Mouse (Mus musculus) heart, adult 2 months (tissue): ENCODE results near the gene Mcts2. TPM values are rescaled to one million over a fixed set of nuclear protein-coding genes. Genes with fewer than 3 reads are reported as not detected.

Experiments used
- DNase-seq, 2 experiments: peaks; one replicate each; pipeline ENCODE4 v3.0.0; 2021
- H3K27ac ChIP-seq: fragments of 200-600 bp; 2 replicates; pipeline ENCODE4 v1.8.1; 2022
- H3K27me3 ChIP-seq: fragments of 200-500 bp; 2 replicates; pipeline ENCODE4 v1.6.1; 2012; ENCODE audit warnings: mild to moderate bottlenecking, low read length, inconsistent platforms, mixed read lengths; ENCODE audit not compliant: control insufficient read depth, insufficient read depth
- H3K36me3 ChIP-seq: fragments of 200-500 bp; 2 replicates; pipeline ENCODE4 v1.6.1; 2012; ENCODE audit warnings: low read length, inconsistent platforms; ENCODE audit not compliant: control insufficient read depth, insufficient read depth
- H3K4me1 ChIP-seq: fragments of 200-500 bp; 2 replicates; pipeline ENCODE4 v1.6.1; 2011; ENCODE audit warnings: low read length; ENCODE audit not compliant: control insufficient read depth, insufficient read depth
- H3K4me3 ChIP-seq: fragments of 200-600 bp; 2 replicates; pipeline ENCODE4 v1.8.1; 2022
- H3K79me2 ChIP-seq: fragments of 200-500 bp; replicated peaks from 2 replicates; pipeline ENCODE4 v1.6.1; 2012; ENCODE audit warnings: mild to moderate bottlenecking, inconsistent platforms, low read length, moderate library complexity, mixed read lengths; ENCODE audit not compliant: control insufficient read depth, insufficient read depth
- H3K9ac ChIP-seq: fragments of 200-500 bp; 2 replicates; pipeline ENCODE4 v1.6.1; 2012; ENCODE audit warnings: low read depth, mild to moderate bottlenecking, control low read depth, inconsistent platforms, low read length, mixed read lengths
- CTCF ChIP-seq: fragments of 200-600 bp; IDR thresholded peaks from 2 replicates; pipeline ENCODE4 v1.8.1; 2022; ENCODE audit warnings: antibody characterized with exemption, mild to moderate bottlenecking, moderate library complexity
- EP300 ChIP-seq: fragments of 200-500 bp; IDR thresholded peaks from 2 replicates; pipeline ENCODE4 v1.6.1; 2011; ENCODE audit warnings: low read depth, low read length, control low read depth; ENCODE audit not compliant: insufficient read depth
- POLR2A ChIP-seq: fragments of 200-500 bp; IDR thresholded peaks from 2 replicates; pipeline ENCODE4 v1.6.1; 2011; ENCODE audit warnings: mild to moderate bottlenecking, low read depth, low read length, control low read depth; ENCODE audit not compliant: insufficient read depth
- WGBS: fragments of 180-500 bp; shearing (Covaris S2); methylation state at CpG from one replicate; pipeline ENCODE4 v1.1.7; 2018; 5-methylcytosine and 5-hydroxymethylcytosine counted together
- intact Hi-C: fragments of 180-260 bp; cut with DNase I; formaldehyde crosslinking; loops from one replicate; pipeline ENCODE4 v1.15.1; 2025
- polyA plus RNA-seq: library from polyadenylated mRNA; depleted of rRNA; stranded (reverse); fragments of >200 nt; gene quantifications from 2 replicates; pipeline ENCODE4 v1.2.3, GENCODE M21; 2012
- total RNA-seq, 2 experiments: library from RNA; stranded (reverse); gene quantifications; 2 replicates each; pipeline ENCODE4 v1.2.3; 2021

Gene Mcts2
- total and polyA plus RNA-seq, 3 experiments, result 8.6 to 18.2 (median 14.8) TPM

DNA sequence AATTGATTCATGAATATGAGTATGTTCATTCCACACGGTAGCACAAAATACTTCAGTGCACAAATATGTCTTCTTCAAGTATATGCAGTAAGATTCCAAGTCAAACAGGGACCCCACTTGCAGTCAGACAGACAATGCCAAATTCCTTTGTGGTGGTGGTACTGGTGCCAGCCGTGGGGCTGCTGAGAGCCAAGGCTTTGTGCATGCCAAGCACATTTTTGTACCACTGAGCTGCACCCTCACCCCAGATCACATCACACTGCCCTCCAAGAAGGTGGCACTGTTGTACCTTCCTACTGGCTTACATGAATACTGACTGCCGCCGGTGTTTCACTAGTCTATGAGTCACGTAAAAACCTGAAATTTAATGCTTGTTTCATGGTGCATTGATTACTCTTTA is 7.9 kb upstream of the Mcts2 start:
- no peak for DNase-seq
- 74% methylated on average over 5 of the region's 5 CpGs for WGBS
- Histone ChIP-seq H3K4me3 (no peak overlapping the region), H3K79me2 (peaks cover 2% of the 10 kb centered on the region; the same call in 1 of the 2 replicates), H3K27ac (no peak overlapping the region), H3K4me1 (peaks cover 1% of the 10 kb centered on the region), H3K27me3 (no peaks in the 10 kb centered on the region), H3K36me3 (no peaks in the 10 kb centered on the region), H3K9ac (no peak overlapping the region)
- intact Hi-C loops, result no loop called here
- no peak for TF ChIP-seq CTCF
- no peak for TF ChIP-seq EP300
- no peak for TF ChIP-seq POLR2A

DNA sequence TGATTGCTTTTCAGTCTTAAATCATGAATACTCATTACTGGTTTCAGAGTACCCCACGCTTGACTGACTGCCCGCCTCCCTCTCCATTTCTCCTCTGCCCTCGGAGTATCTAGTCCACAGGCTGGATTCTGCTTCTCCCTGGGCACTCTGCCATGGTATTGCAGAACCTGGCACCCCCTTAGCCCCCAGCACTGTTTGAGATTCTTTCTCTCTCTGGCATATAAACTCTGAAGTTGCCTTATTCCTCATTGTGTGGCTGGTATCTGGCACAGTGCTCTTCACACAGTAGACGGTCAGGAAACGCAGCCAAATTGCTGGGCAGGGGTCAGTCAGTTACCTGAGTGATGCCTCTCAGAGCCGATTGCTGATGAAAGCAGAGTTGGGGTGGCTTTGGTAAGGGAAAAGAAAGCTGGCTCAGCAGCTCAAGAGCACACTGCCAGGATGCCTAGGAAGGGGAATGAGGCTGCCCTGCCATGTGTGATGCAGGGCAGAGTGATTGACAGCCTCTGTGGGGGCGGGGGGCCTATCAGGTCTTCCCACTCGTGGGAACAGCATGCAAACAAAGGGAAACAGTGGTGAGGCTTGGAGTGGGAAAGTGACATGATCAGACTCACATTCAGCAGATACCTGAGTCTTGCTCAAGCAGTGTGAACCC is 7.0 kb upstream of the Mcts2 start:
- Histone ChIP-seq H3K27me3 (no peaks in the 10 kb centered on the region), H3K79me2 (peaks cover 2% of the 10 kb centered on the region; the same call in 1 of the 2 replicates), H3K4me1 (no peaks in the 10 kb centered on the region), H3K4me3 (no peak overlapping the region), H3K36me3 (no peaks in the 10 kb centered on the region), H3K9ac (no peak overlapping the region), H3K27ac (no peak overlapping the region)
- TF ChIP-seq EP300, result no peak
- no peak for DNase-seq
- intact Hi-C loops, result loop anchor here (10.0 kb wide), 1 partner anchor 335 kb away; the partner anchor contains the start of gene Pdrg1
- 75% methylated on average over 8 of the region's 8 CpGs for WGBS

DNA sequence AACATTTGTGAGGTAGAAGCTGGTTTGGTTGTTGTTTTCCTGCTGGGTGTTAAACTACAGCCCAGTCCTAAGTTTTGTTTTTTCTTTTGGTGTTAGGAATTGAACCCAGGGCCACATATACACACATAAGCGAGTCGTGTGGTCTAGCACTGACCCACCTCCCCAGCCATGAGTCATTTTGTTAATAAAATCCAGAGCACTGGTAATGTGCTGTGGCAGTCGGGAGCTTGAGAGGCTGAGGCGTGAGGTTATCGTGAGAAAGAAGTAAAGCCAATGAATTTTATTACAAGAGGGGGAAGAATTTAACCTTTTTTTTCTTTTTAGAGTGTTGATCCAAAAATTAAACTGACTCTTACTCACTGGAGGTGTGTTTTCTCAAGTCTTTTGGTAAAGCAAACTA is 3.7 kb upstream of the Mcts2 start:
- no peaks in the 10 kb centered on the region for H3K27me3 ChIP-seq
- TF ChIP-seq CTCF, result no peak
- no peak for TF ChIP-seq POLR2A
- TF ChIP-seq EP300, result no peak
- no peak overlapping the region for H3K4me3 ChIP-seq
- no peak overlapping the region for H3K27ac ChIP-seq
- 67% methylated on average over 5 of the region's 5 CpGs for WGBS
- no peaks in the 10 kb centered on the region for H3K36me3 ChIP-seq
- intact Hi-C loops, result loop anchor here (10.0 kb wide), 1 partner anchor 332 kb away; the partner anchor contains the start of gene Pdrg1
- H3K9ac ChIP-seq, result no peak overlapping the region
- DNase-seq, result no peak
- H3K4me1 ChIP-seq, result no peaks in the 10 kb centered on the region
- no peaks in the 10 kb centered on the region for H3K79me2 ChIP-seq

DNA sequence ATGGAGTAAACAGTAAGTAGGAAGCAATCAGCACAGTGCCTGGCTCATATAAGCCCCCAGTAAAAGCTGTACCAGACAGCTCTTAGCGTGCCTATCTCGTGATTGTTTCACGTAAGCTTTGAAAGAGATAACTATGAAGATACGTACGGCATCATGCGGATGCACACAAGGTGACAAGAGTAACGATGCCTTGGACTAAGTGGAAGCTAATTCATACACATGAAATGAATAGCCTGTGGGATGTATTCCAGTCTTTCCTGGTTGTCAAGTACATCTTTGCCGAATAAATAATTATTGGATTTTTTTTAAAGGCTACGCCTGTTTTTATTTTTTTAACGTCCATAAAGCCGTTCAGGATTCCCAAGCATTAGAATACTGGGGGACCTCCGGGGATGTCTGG is 436 bp upstream of the Mcts2 start:
- H3K9ac ChIP-seq, result peak overlapping the region; percentile 29; the same call in 1 of the 2 replicates
- H3K4me1 ChIP-seq, result no peaks in the 10 kb centered on the region
- intact Hi-C loops, result loop anchor here (10.0 kb wide), 1 partner anchor 328 kb away; the partner anchor contains the start of gene Pdrg1

DNA sequence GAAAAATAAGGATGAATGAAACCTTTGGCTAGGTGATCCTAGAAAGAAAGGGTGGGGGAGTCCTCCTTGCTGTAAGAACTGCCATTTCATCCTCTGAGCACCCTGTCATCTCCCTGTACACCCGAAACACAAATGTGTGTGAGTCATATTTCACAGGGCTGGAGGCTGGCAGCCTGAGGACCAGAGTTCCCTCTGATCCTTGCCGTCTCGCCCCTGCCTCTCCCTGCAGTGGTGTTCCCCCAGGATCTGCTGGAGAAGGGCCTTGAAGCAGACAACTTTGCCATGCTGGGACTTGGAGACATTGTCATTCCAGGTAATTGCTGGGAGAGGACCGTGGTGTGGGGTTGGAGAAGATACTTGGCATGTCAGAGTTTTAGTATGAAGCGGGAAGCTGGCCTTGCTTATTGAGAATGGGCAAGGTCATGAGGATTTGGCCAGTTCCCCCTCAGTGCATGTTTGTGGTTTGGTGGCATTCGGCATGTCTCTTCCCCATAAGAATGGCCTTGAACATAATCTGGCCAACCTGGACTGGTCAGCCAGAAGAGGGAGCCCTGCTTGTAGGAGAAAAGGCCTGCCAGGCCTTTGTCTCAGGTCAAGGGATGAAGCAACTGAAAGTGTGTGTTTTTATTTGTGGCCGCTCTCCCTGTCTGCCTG is 4.9 kb downstream of the Mcts2 start:
- Histone ChIP-seq H3K9ac (no peak overlapping the region), H3K79me2 (no peaks in the 10 kb centered on the region), H3K27ac (no peak overlapping the region), H3K27me3 (no peaks in the 10 kb centered on the region), H3K4me1 (peaks cover 8% of the 10 kb centered on the region), H3K4me3 (no peak overlapping the region), H3K36me3 (no peaks in the 10 kb centered on the region)
- intact Hi-C loops, result loop anchor here (1.0 to 10.0 kb wide), 2 partner anchors 76 to 653 kb away; partner anchors contain the start of gene Asxl1
- 64% methylated on average over 7 of the region's 7 CpGs for WGBS
- TF ChIP-seq POLR2A, result no peak
- peak; percentile 74 for TF ChIP-seq CTCF
- TF ChIP-seq EP300, result peak; percentile 49; the same call in 1 of the 2 replicates
- peak in 1 of 2 experiments; percentile 38 for DNase-seq

More for the DNA sequence above, 436 bp upstream of the Mcts2 start:
- H3K27me3 ChIP-seq, result no peaks in the 10 kb centered on the region
- TF ChIP-seq EP300 (no peak), POLR2A (no peak), CTCF (no peak)
- DNase-seq, result no peak
- H3K27ac ChIP-seq, result peak overlapping the region; percentile 36
- no peaks in the 10 kb centered on the region for H3K36me3 ChIP-seq
- no peaks in the 10 kb centered on the region for H3K79me2 ChIP-seq
- H3K4me3 ChIP-seq, result peak overlapping the region; percentile 49
- WGBS, result 55% methylated on average over 12 of the region's 12 CpGs

DNA sequence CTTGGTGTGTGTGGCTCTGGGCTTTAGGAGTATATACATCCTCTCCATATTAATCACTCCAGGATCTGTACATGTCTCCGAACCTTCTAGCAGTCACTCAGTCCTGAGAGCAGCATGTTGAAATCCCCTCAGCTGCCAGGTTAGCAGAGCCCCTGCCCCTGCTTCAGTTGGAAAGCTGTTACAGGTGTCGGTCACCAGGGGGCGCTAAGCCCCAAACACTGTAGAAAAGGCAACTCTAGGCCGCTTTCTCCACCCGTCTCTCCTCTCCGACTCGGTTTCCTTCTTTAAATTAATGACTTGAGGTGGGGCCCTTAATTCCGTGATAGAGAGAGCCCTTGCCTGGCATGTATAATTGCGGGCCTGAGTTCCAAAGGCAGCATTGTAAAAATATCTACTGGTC is 6.4 kb downstream of the Mcts2 start:
- intact Hi-C loops, result loop anchor here (1.0 to 10.0 kb wide), 2 partner anchors 138 to 652 kb away; partner anchors contain the start of genes Asxl1 and Bcl2l1
- Histone ChIP-seq H3K36me3 (no peaks in the 10 kb centered on the region), H3K4me1 (peaks cover 10% of the 10 kb centered on the region), H3K27ac (peak overlapping the region; percentile 4; the same call in 1 of the 2 replicates), H3K27me3 (no peaks in the 10 kb centered on the region), H3K4me3 (peak overlapping the region; percentile 23; the same call in 1 of the 2 replicates), H3K9ac (peak overlapping the region; percentile 37), H3K79me2 (no peaks in the 10 kb centered on the region)
- WGBS, result 11% methylated on average over 9 of the region's 9 CpGs
- DNase-seq, result peak; percentile 70 to 79
- TF ChIP-seq POLR2A (no peak), EP300 (0 out of 2 replicates have a peak, but pooled peaks have one; percentile 34), CTCF (peak; percentile 96; the same call in 1 of the 2 replicates)
